Comparison of ENCODE assay signal across 15 mouse cellular contexts in genomic region chr3:9358111-9358510, GRCm38 (mm10).
A peak's percentile ranks its signal among the peaks of the same experiment; 100 is the strongest.
DNase-seq lines count a peak whose midpoint lies in the region; ATAC-seq lines count a peak whose summit lies in the region.
"Had no signal": no experiment of that assay in that cellular context is flagged by ENCODE, and none has a peak within 500 bp of the region (broad histone marks: within the 10 kb centered on the region; RNA-seq: fewer than 3 reads in every experiment).

No protein-coding gene starts in this region.

- H3K27ac ChIP-seq in hindbrain, embryonic 12.5 days: no peak overlapping the region
- no peak overlapping the region for H3K27ac ChIP-seq in hindbrain, embryonic 14.5 days
- no peak overlapping the region for H3K27ac ChIP-seq in neural tube, embryonic 15.5 days (replicated peaks)
- no peak overlapping the region for H3K27ac ChIP-seq in forebrain, embryonic 10.5 days
- H3K27ac ChIP-seq: liver, embryonic 13.5 days; midbrain, embryonic 12.5 days had no signal

- no peaks in the 10 kb centered on the region for H3K4me1 ChIP-seq in hindbrain, embryonic 12.5 days
- H3K4me1 ChIP-seq in hindbrain, embryonic 14.5 days (replicated peaks; ENCODE audit: control insufficient read depth, insufficient read depth, low read length): no peaks in the 10 kb centered on the region
- H3K4me1 ChIP-seq in neural tube, embryonic 15.5 days: no peaks in the 10 kb centered on the region
- peaks cover 10% of the 10 kb centered on the region for H3K4me1 ChIP-seq in forebrain, embryonic 10.5 days
- H3K4me1 ChIP-seq: liver, embryonic 13.5 days had no signal

- DNase-seq in hindbrain, embryonic 14.5 days (ENCODE audit: low spot score): no peak
- peak; percentile 26 for DNase-seq in neural tube, embryonic 10.5 days (ENCODE audit: extremely low spot score, low spot score)
- DNase-seq in adrenal gland, postnatal 25 days: peak; percentile 28
- peak; percentile 56 for DNase-seq in mesoderm, embryonic 11.5 days (ENCODE audit: low read depth, low spot score)
- DNase-seq in forebrain, embryonic 10.5 days (ENCODE audit: extremely low spot score, low spot score): no peak
- DNase-seq: cerebellum, adult 11 months; gastrocnemius, postnatal 10 days; kidney, postnatal 25 days; liver, embryonic 13.5 days; lung, postnatal 14 days; thymus, postnatal 4 days had no signal

- no peak overlapping the region for H3K4me3 ChIP-seq in hindbrain, embryonic 12.5 days
- no peak overlapping the region for H3K4me3 ChIP-seq in hindbrain, embryonic 14.5 days (replicated peaks; ENCODE audit: low read length)
- no peak overlapping the region for H3K4me3 ChIP-seq in neural tube, embryonic 15.5 days (replicated peaks)
- no peak overlapping the region for H3K4me3 ChIP-seq in forebrain, embryonic 10.5 days
- H3K4me3 ChIP-seq: heart, embryonic 12.5 days; liver, embryonic 13.5 days; midbrain, embryonic 12.5 days had no signal

- H3K9me3 ChIP-seq in hindbrain, embryonic 12.5 days (replicated peaks): no peaks in the 10 kb centered on the region
- H3K9me3 ChIP-seq in hindbrain, embryonic 14.5 days (ENCODE audit: control insufficient read depth, low read length): 0 out of 2 replicates have a peak, but pooled peaks cover 3% of the 10 kb centered on the region
- H3K9me3 ChIP-seq in neural tube, embryonic 15.5 days (replicated peaks): no peaks in the 10 kb centered on the region
- no peaks in the 10 kb centered on the region for H3K9me3 ChIP-seq in forebrain, embryonic 10.5 days
- H3K9me3 ChIP-seq: liver, embryonic 13.5 days; midbrain, embryonic 12.5 days had no signal

- H3K36me3 ChIP-seq in hindbrain, embryonic 12.5 days: no peaks in the 10 kb centered on the region
- H3K36me3 ChIP-seq in hindbrain, embryonic 14.5 days (replicated peaks; ENCODE audit: control insufficient read depth, insufficient read depth): no peaks in the 10 kb centered on the region
- no peaks in the 10 kb centered on the region for H3K36me3 ChIP-seq in neural tube, embryonic 15.5 days
- no peaks in the 10 kb centered on the region for H3K36me3 ChIP-seq in forebrain, embryonic 10.5 days (replicated peaks)
- H3K36me3 ChIP-seq: heart, embryonic 12.5 days; liver, embryonic 13.5 days; midbrain, embryonic 12.5 days had no signal

- ATAC-seq in hindbrain, embryonic 12.5 days (ENCODE audit: low FRiP score): 0 out of 2 replicates have a peak, but pooled peaks have one; percentile 30
- no peak for ATAC-seq in hindbrain, embryonic 14.5 days (ENCODE audit: low FRiP score)
- ATAC-seq in neural tube, embryonic 15.5 days (ENCODE audit: low FRiP score): no peak; the same call in 1 of the 2 replicates

- no peak overlapping the region for H3K9ac ChIP-seq in hindbrain, embryonic 12.5 days
- no peak overlapping the region for H3K9ac ChIP-seq in hindbrain, embryonic 14.5 days
- no peak overlapping the region for H3K9ac ChIP-seq in neural tube, embryonic 15.5 days (replicated peaks)
- H3K9ac ChIP-seq: heart, embryonic 12.5 days; liver, embryonic 13.5 days; midbrain, embryonic 12.5 days had no signal

- no peaks in the 10 kb centered on the region for H3K27me3 ChIP-seq in hindbrain, embryonic 12.5 days
- no peaks in the 10 kb centered on the region for H3K27me3 ChIP-seq in hindbrain, embryonic 14.5 days (ENCODE audit: control insufficient read depth, insufficient read depth, low read length)
- no peaks in the 10 kb centered on the region for H3K27me3 ChIP-seq in neural tube, embryonic 15.5 days (replicated peaks)
- peaks cover 9% of the 10 kb centered on the region for H3K27me3 ChIP-seq in forebrain, embryonic 10.5 days (ENCODE audit: poor library complexity, severe bottlenecking)
- H3K27me3 ChIP-seq: heart, embryonic 12.5 days; liver, embryonic 13.5 days had no signal

- 48% methylated on average over 12 of the region's 12 CpGs for WGBS in hindbrain, embryonic 12.5 days
- WGBS in hindbrain, embryonic 14.5 days: 43% methylated on average over 12 of the region's 12 CpGs
- WGBS in neural tube, embryonic 15.5 days: 31% methylated on average over 12 of the region's 12 CpGs
- 82% methylated on average over 12 of the region's 12 CpGs for WGBS in forebrain, embryonic 10.5 days

- no peak overlapping the region for H3K4me2 ChIP-seq in hindbrain, embryonic 12.5 days (replicated peaks)
- H3K4me2 ChIP-seq in hindbrain, embryonic 14.5 days (replicated peaks): no peak overlapping the region
- no peak overlapping the region for H3K4me2 ChIP-seq in neural tube, embryonic 15.5 days
- H3K4me2 ChIP-seq: heart, embryonic 12.5 days; liver, embryonic 13.5 days; midbrain, embryonic 12.5 days had no signal

Comparison
In these comparisons a context has a peak if more than half of its experiments do, and no peak if none do; other contexts are left out.
1. DNase-seq: peak in neural tube, embryonic 10.5 days (single experiment), adrenal gland, postnatal 25 days (single experiment) and mesoderm, embryonic 11.5 days (single experiment); none in hindbrain, embryonic 14.5 days (single experiment) and forebrain, embryonic 10.5 days (single experiment).